In genomic region chr5:135929685-135930424, GRCm38 (mm10) we compare ENCODE assay signal across 25 mouse cellular contexts. TPM values are rescaled to one million over a fixed set of nuclear protein-coding genes. Genes with fewer than 3 reads are reported as not detected.
DNase-seq lines count a peak whose midpoint lies in the region; ATAC-seq and TF ChIP-seq lines count a peak whose summit lies in the region.
"Had no signal": no experiment of that assay in that cellular context is flagged by ENCODE, and none has a peak within 500 bp of the region (broad histone marks: within the 10 kb centered on the region; RNA-seq: fewer than 3 reads in every experiment).

No protein-coding gene starts in this region.

- no peak overlapping the region for H3K9ac ChIP-seq in ES-Bruce4 (ENCODE audit: low read depth, poor library complexity, severe bottlenecking)
- no peak overlapping the region for H3K9ac ChIP-seq in stomach, postnatal 0 days (ENCODE audit: low read length)
- H3K9ac ChIP-seq: forebrain, embryonic 15.5 days; heart, embryonic 15.5 days; hindbrain, embryonic 14.5 days had no signal

- no peak for TF ChIP-seq POLR2A in cerebellum, adult 2 months (IDR thresholded peaks at IDR 0.05; ENCODE audit: borderline replicate concordance, insufficient read depth, low read length)
- no peak for TF ChIP-seq POLR2A in ES-Bruce4 (IDR thresholded peaks at IDR 0.05; ENCODE audit: insufficient read depth, low read length)

- WGBS in cerebellum, adult 2 months: 47% methylated on average over 6 of the region's 6 CpGs
- 69% methylated on average over 6 of the region's 6 CpGs for WGBS in stomach, postnatal 0 days

- H3K4me2 ChIP-seq in stomach, postnatal 0 days (replicated peaks; ENCODE audit: low read depth): no peak overlapping the region
- H3K4me2 ChIP-seq: forebrain, embryonic 15.5 days; heart, embryonic 11.5 days; heart, embryonic 15.5 days had no signal

- H3K9me3 ChIP-seq in ES-Bruce4 (replicated peaks; ENCODE audit: control insufficient read depth, insufficient read depth, low read length, poor library complexity, severe bottlenecking): no peaks in the 10 kb centered on the region
- H3K9me3 ChIP-seq in stomach, postnatal 0 days (ENCODE audit: control insufficient read depth, low read length): no peaks in the 10 kb centered on the region
- H3K9me3 ChIP-seq: forebrain, embryonic 15.5 days; heart, embryonic 15.5 days had no signal

- TF ChIP-seq CTCF in cerebellum, adult 2 months (IDR thresholded peaks at IDR 0.05; ENCODE audit: borderline replicate concordance, insufficient read depth, low read depth, low read length): no peak
- TF ChIP-seq CTCF in left cerebral cortex, adult 2 months (IDR thresholded peaks at IDR 0.05): no peak
- no peak for TF ChIP-seq CTCF in ES-Bruce4 (IDR thresholded peaks at IDR 0.05; ENCODE audit: low read depth, low read length)
- no peak for TF ChIP-seq CTCF in stomach, postnatal 0 days (IDR thresholded peaks at IDR 0.05; ENCODE audit: low read depth)

- no peak for ATAC-seq in stomach, postnatal 0 days (ENCODE audit: low FRiP score, low TSS enrichment)
- ATAC-seq: forebrain, embryonic 15.5 days; intestine, postnatal 0 days had no signal

- intact Hi-C loops in left cerebral cortex, adult 2 months (cut with DNase I): loop anchor here (10.0 kb wide), 1 partner anchor 745 kb away; the partner anchor contains the start of gene Baz1b
- intact Hi-C loops in left cerebral cortex, postnatal 4 days (cut with DNase I): no loop called here

- H3K36me3 ChIP-seq in ES-Bruce4 (ENCODE audit: control insufficient read depth, insufficient read depth, low read length, poor library complexity, severe bottlenecking): peaks cover 77% of the 10 kb centered on the region
- H3K36me3 ChIP-seq in stomach, postnatal 0 days (ENCODE audit: control insufficient read depth, insufficient read depth, low read length): peaks cover 4% of the 10 kb centered on the region; the same call in 1 of the 2 replicates

- H3K27me3 ChIP-seq in cerebellum, adult 2 months (ENCODE audit: control insufficient read depth, insufficient read depth, low read length): no peaks in the 10 kb centered on the region
- no peaks in the 10 kb centered on the region for H3K27me3 ChIP-seq in ES-Bruce4 (ENCODE audit: control insufficient read depth, insufficient read depth, low read length, poor library complexity, severe bottlenecking)
- no peaks in the 10 kb centered on the region for H3K27me3 ChIP-seq in stomach, postnatal 0 days (ENCODE audit: control insufficient read depth, insufficient read depth, low read length)
- H3K27me3 ChIP-seq: CH12.LX; forebrain, embryonic 15.5 days; heart, embryonic 15.5 days had no signal

- H3K4me1 ChIP-seq in cerebellum, adult 2 months (ENCODE audit: control insufficient read depth, insufficient read depth, low read length): peaks cover 24% of the 10 kb centered on the region
- H3K4me1 ChIP-seq in ES-Bruce4 (ENCODE audit: control insufficient read depth, insufficient read depth, low read length): peaks cover 2% of the 10 kb centered on the region
- 0 out of 2 replicates have a peak, but pooled peaks cover 2% of the 10 kb centered on the region for H3K4me1 ChIP-seq in stomach, postnatal 0 days (replicated peaks; ENCODE audit: control insufficient read depth, insufficient read depth)

- TF ChIP-seq EP300 in ES-Bruce4 (IDR thresholded peaks at IDR 0.05; ENCODE audit: insufficient read depth, low read depth, low read length): 0 out of 2 replicates have a peak, but pooled peaks have one; percentile 37
- no peak for TF ChIP-seq EP300 in stomach, postnatal 0 days (optimal IDR thresholded peaks at IDR 0.05)

- no peak overlapping the region for H3K4me3 ChIP-seq in cerebellum, adult 2 months (replicated peaks; ENCODE audit: insufficient read depth, low read depth, low read length)
- H3K4me3 ChIP-seq in left cerebral cortex, adult 2 months: 0 out of 2 replicates have a peak overlapping the region, but pooled peaks have one; percentile 9
- peak overlapping the region; percentile 6; the same call in 1 of the 2 replicates for H3K4me3 ChIP-seq in ES-Bruce4 (ENCODE audit: low read depth, low read length)
- H3K4me3 ChIP-seq in stomach, postnatal 0 days (ENCODE audit: low read depth, low read length): no peak overlapping the region
- H3K4me3 ChIP-seq: forebrain, embryonic 15.5 days; heart, adult 2 months; heart, embryonic 15.5 days had no signal

- peak; percentile 26 for DNase-seq in cerebellum, adult 11-12 months
- no peak for DNase-seq in cerebellum, adult 2 months
- no peak for DNase-seq in left cerebral cortex, adult 2 months (ENCODE audit: extremely low spot score in 1 of 2, low spot score in 2 of 2)
- DNase-seq in left cerebral cortex, postnatal 4 days: no peak
- peak; percentile 55 for DNase-seq in ZHBTc4 (ENCODE audit: low read depth, low spot score)
- DNase-seq in stomach, postnatal 0 days (ENCODE audit: low spot score): no peak
- DNase-seq in right cerebral cortex, postnatal 14 days: no peak
- DNase-seq: adrenal gland, postnatal 14 days; cerebellum, adult 9-10 months; gastrocnemius, postnatal 14 days; heart, adult 2 months; heart, postnatal 14 days; kidney, adult 8-10 months had no signal

- no peak overlapping the region for H3K27ac ChIP-seq in cerebellum, adult 2 months (ENCODE audit: insufficient read depth, low read length)
- H3K27ac ChIP-seq in left cerebral cortex, adult 2 months: no peak overlapping the region
- no peak overlapping the region for H3K27ac ChIP-seq in ES-Bruce4 (ENCODE audit: insufficient read depth, low read length)
- no peak overlapping the region for H3K27ac ChIP-seq in stomach, postnatal 0 days (replicated peaks)
- H3K27ac ChIP-seq: forebrain, embryonic 15.5 days; heart, adult 2 months; heart, embryonic 15.5 days; hindbrain, embryonic 14.5 days had no signal

RNA-seq across cellular contexts. Expression of gene Ywhag, which starts 4.6 kb away (rescaled TPM):
- 445 and 493 TPM in 2 replicates for polyA plus RNA-seq in cerebellum, adult 2 months (2012; rRNA removed)
- 1,000 to 10,000 TPM; 1,191 to 1,224 TPM for total RNA-seq in left cerebral cortex, adult 2 months (2021)
- 1,000 to 10,000 TPM; 1,399 to 1,485 TPM for total RNA-seq in left cerebral cortex, postnatal 4 days (2021)
- 372 TPM in 2 replicates for polyA plus RNA-seq in ES-Bruce4 (2011; ENCODE audit: insufficient read depth, insufficient read length, low read depth, missing spikeins)
- polyA plus RNA-seq in stomach, postnatal 0 days (2015; fragmentation: Nextera tagmentation; extraction: Ambion mirVana): 86.0 and 89.2 TPM in 2 replicates

RNA-seq across cellular contexts. Expression of gene Hspb1, which starts 42.1 kb away (rescaled TPM):
- polyA plus RNA-seq in cerebellum, adult 2 months (2012; rRNA removed): 42.9 and 49.2 TPM in 2 replicates
- total RNA-seq in left cerebral cortex, adult 2 months (2021): 10 to 100 TPM; 19.2 to 19.3 TPM
- 1 to 10 TPM; 3.2 to 3.7 TPM for total RNA-seq in left cerebral cortex, postnatal 4 days (2021)
- 426 and 500 TPM in 2 replicates for polyA plus RNA-seq in ES-Bruce4 (2011; ENCODE audit: insufficient read depth, insufficient read length, low read depth, missing spikeins)
- 1,235 and 1,355 TPM in 2 replicates for polyA plus RNA-seq in stomach, postnatal 0 days (2015; fragmentation: Nextera tagmentation; extraction: Ambion mirVana)
- total RNA-seq: hematopoietic stem cell, adult 5-6 weeks; MEL had no signal

RNA-seq across cellular contexts. Expression of gene Ssc4d, which starts 44.5 kb away (rescaled TPM):
- polyA plus RNA-seq in cerebellum, adult 2 months (2012; rRNA removed): 3.3 and 4.1 TPM in 2 replicates
- 1 to 10 TPM; 1.3 to 1.5 TPM for total RNA-seq in left cerebral cortex, adult 2 months (2021)
- total RNA-seq in left cerebral cortex, postnatal 4 days (2021): 1 to 10 TPM; 2.0 to 2.7 TPM
- 6.3 and 9.5 TPM in 2 replicates for polyA plus RNA-seq in ES-Bruce4 (2011; ENCODE audit: insufficient read depth, insufficient read length, low read depth, missing spikeins)
- polyA plus RNA-seq in stomach, postnatal 0 days (2015; fragmentation: Nextera tagmentation; extraction: Ambion mirVana): 1.7 and 2.2 TPM in 2 replicates

RNA-seq across cellular contexts. Expression of gene Zp3, which starts 50.0 kb away (rescaled TPM):
- polyA plus RNA-seq in cerebellum, adult 2 months (2012; rRNA removed): 0.23 and 0.33 TPM in 2 replicates
- total RNA-seq in left cerebral cortex, adult 2 months (2021): not detected
- total RNA-seq in left cerebral cortex, postnatal 4 days (2021): not detected
- polyA plus RNA-seq in ES-Bruce4 (2011; ENCODE audit: insufficient read depth, insufficient read length, low read depth, missing spikeins): 2.0 and 2.4 TPM in 2 replicates
- 0.07 TPM in 1 of 2 replicates, not detected in the other for polyA plus RNA-seq in stomach, postnatal 0 days (2015; fragmentation: Nextera tagmentation; extraction: Ambion mirVana)
- total RNA-seq: adrenal gland, postnatal 14 days; gastrocnemius, postnatal 14 days; heart, adult 2 months; heart, postnatal 14 days; hematopoietic stem cell, adult 5-6 weeks; MEL had no signal
- polyA plus RNA-seq: embryonic facial prominence, embryonic 11.5 days; forebrain, embryonic 11.5 days; forebrain, embryonic 15.5 days; gonadal fat pad, adult 2 months; heart, adult 2 months; heart, embryonic 15.5 days; hindbrain, embryonic 14.5 days; intestine, postnatal 0 days had no signal

Comparison
In these comparisons a context has a peak if more than half of its experiments do, and no peak if none do; other contexts are left out.
1. DNase-seq: peak in cerebellum, adult 11-12 months (single experiment) and ZHBTc4 (single experiment); none in cerebellum, adult 2 months (0 of 2), left cerebral cortex, adult 2 months (0 of 2), left cerebral cortex, postnatal 4 days (single experiment), stomach, postnatal 0 days (single experiment) and right cerebral cortex, postnatal 14 days (single experiment).
2. H3K4me3 ChIP-seq: peak in left cerebral cortex, adult 2 months (single experiment) and ES-Bruce4 (single experiment); none in cerebellum, adult 2 months (single experiment) and stomach, postnatal 0 days (single experiment).